8 mouse cellular contexts compared by ENCODE assay signal in genomic region chr2:118545242-118546103, GRCm38 (mm10). TPM values are rescaled to one million over a fixed set of nuclear protein-coding genes. Genes with fewer than 3 reads are reported as not detected.
DNase-seq lines count a peak whose midpoint lies in the region; ATAC-seq and TF ChIP-seq lines count a peak whose summit lies in the region.

No protein-coding gene starts in this region.

- peak; percentile 41 for ATAC-seq in hindbrain, postnatal 0 days
- ATAC-seq in megakaryocyte, adult 5-6 weeks (ENCODE audit: poor library complexity, severe bottlenecking): peak; percentile 49

- H3K9me3 ChIP-seq in hindbrain, postnatal 0 days (ENCODE audit: low read length): no peaks in the 10 kb centered on the region

- DNase-seq in ZHBTc4 (ENCODE audit: low read depth, low spot score): peak; percentile 91
- peak; percentile 92 to 94 for DNase-seq in gastrocnemius, adult 8-10 months (ENCODE audit: low spot score in 2 of 2)
- DNase-seq in hindbrain, postnatal 0 days (ENCODE audit: low spot score): peak; percentile 89
- DNase-seq in left cerebral cortex, adult 8-10 months (ENCODE audit: low spot score in 2 of 2): peak; percentile 75 to 82
- peak; percentile 92 for DNase-seq in right cerebral cortex, postnatal 14 days
- DNase-seq in urinary bladder, postnatal 25 days (ENCODE audit: low spot score): peak; percentile 86

- no peak for TF ChIP-seq POLR2A in cortical plate, adult 2 months (IDR thresholded peaks at IDR 0.05; ENCODE audit: extremely low read depth, insufficient read depth, low read length)

- H3K9ac ChIP-seq in hindbrain, postnatal 0 days (replicated peaks; ENCODE audit: low read length): no peak overlapping the region; the same call in 1 of the 2 replicates

- H3K4me1 ChIP-seq in cortical plate, adult 2 months (ENCODE audit: control insufficient read depth, insufficient read depth, low read length): peaks cover 8% of the 10 kb centered on the region
- H3K4me1 ChIP-seq in hindbrain, postnatal 0 days (ENCODE audit: insufficient read depth, low read length): peaks cover 41% of the 10 kb centered on the region

- H3K27me3 ChIP-seq in hindbrain, postnatal 0 days (ENCODE audit: insufficient read depth, low read length): peaks cover 4% of the 10 kb centered on the region; the same call in 1 of the 2 replicates

- no peak overlapping the region; the same call in 1 of the 2 replicates for H3K27ac ChIP-seq in cortical plate, adult 2 months (ENCODE audit: insufficient read depth, low read length)
- H3K27ac ChIP-seq in hindbrain, postnatal 0 days: peak overlapping the region; percentile 64; the same call in 1 of the 2 replicates

- WGBS in hindbrain, postnatal 0 days: 19% methylated on average over 23 of the region's 23 CpGs

- peak overlapping the region; percentile 56; the same call in 1 of the 2 replicates for H3K4me2 ChIP-seq in hindbrain, postnatal 0 days (ENCODE audit: low read depth, low read length)

- peak; percentile 59 for TF ChIP-seq CTCF in cortical plate, adult 2 months (IDR thresholded peaks at IDR 0.05; ENCODE audit: extremely low read depth, insufficient read depth, low read length)
- peak; percentile 85 for TF ChIP-seq CTCF in hindbrain, postnatal 0 days (IDR thresholded peaks at IDR 0.05; ENCODE audit: low read depth)

- no peak overlapping the region for H3K4me3 ChIP-seq in cortical plate, adult 2 months (ENCODE audit: insufficient read depth, low read length)
- H3K4me3 ChIP-seq in hindbrain, postnatal 0 days (ENCODE audit: low read length): no peak overlapping the region

- no peaks in the 10 kb centered on the region for H3K36me3 ChIP-seq in hindbrain, postnatal 0 days (ENCODE audit: insufficient read depth, low read length)

RNA-seq across cellular contexts. Expression of gene Bmf, which starts 4.0 kb away (rescaled TPM):
- polyA plus RNA-seq in cortical plate, adult 2 months (2012; rRNA removed): 3.4 and 3.6 TPM in 2 replicates
- total RNA-seq in gastrocnemius, adult 8-10 months (2022): 1 to 10 TPM; 1.6 to 4.7 (median 1.9) TPM
- 10.4 and 10.6 TPM in 2 replicates for total RNA-seq in hindbrain, postnatal 0 days (2014; rRNA removed)
- polyA plus RNA-seq in hindbrain, postnatal 0 days (2015; fragmentation: Nextera tagmentation; extraction: Ambion mirVana): 1.3 and 1.4 TPM in 2 replicates
- 1 to 10 TPM; 3.4 to 5.2 (median 4.7) TPM for total RNA-seq in left cerebral cortex, adult 8-10 months (2022)
- total RNA-seq in megakaryocyte, adult 5-6 weeks (2015): 8.8 and 12.4 TPM in 2 replicates
- 9.7 and 11.5 TPM in 2 replicates for total RNA-seq in megakaryocyte, adult 5-6 weeks (2017)

RNA-seq across cellular contexts. Expression of gene Bub1b, which starts 52.5 kb away (rescaled TPM):
- polyA plus RNA-seq in cortical plate, adult 2 months (2012; rRNA removed): 1.9 and 2.8 TPM in 2 replicates
- under 1 TPM in 2 of 4 experiments, not detected in 2; 0.13 to 0.38 TPM for total RNA-seq in gastrocnemius, adult 8-10 months (2022)
- 15.1 and 16.3 TPM in 2 replicates for total RNA-seq in hindbrain, postnatal 0 days (2014; rRNA removed)
- 11.5 and 13.0 TPM in 2 replicates for polyA plus RNA-seq in hindbrain, postnatal 0 days (2015; fragmentation: Nextera tagmentation; extraction: Ambion mirVana)
- total RNA-seq in left cerebral cortex, adult 8-10 months (2022): 1 to 10 TPM in 3 of 4 experiments, under 1 TPM in 1; 0.98 to 2.6 (median 1.8) TPM
- total RNA-seq in megakaryocyte, adult 5-6 weeks (2015): 48.8 and 63.4 TPM in 2 replicates
- total RNA-seq in megakaryocyte, adult 5-6 weeks (2017): 139 TPM in 2 replicates
